Mouse (Mus musculus) T-helper 17 cell (primary cell): ENCODE measurements around the gene Gm7876.

Experiments used
- in situ Hi-C, 2 experiments: fragments of 300-600 bp; cut with MboI, MseI; formaldehyde crosslinking; loops; 1 replicate in 1 of 2; 2 replicates in 1 of 2; pipeline ENCODE4 v1.15.1; 2025; ENCODE audit warnings: high pct_unique_total_duplicates in 2 of 2

The Gm7876 gene

GRCm38 (mm10) chr14:4708938-4709337, at the start of gene Gm7876:
TSS of gene Gm7876 (plus strand) at chr14:4709238.
- in situ Hi-C loops: loop anchor here in 1 of 2 experiments (25.0 kb wide), 1 partner anchor 222 kb away; the partner anchor contains the start of gene Gm3182

- in situ Hi-C loops: loop anchor here in 1 of 2 experiments (25.0 kb wide), 1 partner anchor 1198 kb away; no protein-coding TSS in a partner anchor
Observed at GRCm38 (mm10) chr14:4663892-4664291, 45.1 kb upstream of the Gm7876 start, which contains the start of gene Gm3239. TSS of gene Gm3239 (plus strand) at chr14:4664192.

GRCm38 (mm10) chr14:4726038-4726880, 17.2 kb downstream of the Gm7876 start, which contains the start of gene Gm3252:
TSS of gene Gm3252 (plus strand) at chr14:4726775.
- in situ Hi-C loops: loop anchor here in 1 of 2 experiments (25.0 kb wide), 2 partner anchors 1064 to 1314 kb away; partner anchors contain the start of genes Gm10409 and Gm3020
